Mouse (Mus musculus) liver, embryonic 14.5 days (tissue): Measurements from ENCODE around the gene Nr3c2. TPM values are rescaled to one million over a fixed set of nuclear protein-coding genes. Genes with fewer than 3 reads are reported as not detected.

ENCODE experiments used
- ATAC-seq: fragments of 200-750 bp; cut with Nextera tagmentation; 2 replicates; pipeline ENCODE4 v1.8.0; 2017; ENCODE audit warnings: moderate number of reproducible peaks, mild to moderate bottlenecking, moderate library complexity; ENCODE audit not compliant: insufficient read depth
- DNase-seq, 3 experiments: peaks; one replicate each; pipeline ENCODE4 v3.0.0-alpha.2; 2012 to 2013; ENCODE audit warnings: low read depth in 3 of 3, low spot score in 3 of 3
- H3K27ac ChIP-seq: fragments of 300-500 bp; sonication (generic); 2 replicates; pipeline ENCODE4 v1.5.1; 2014; ENCODE audit warnings: moderate library complexity, mild to moderate bottlenecking, control low read depth, inconsistent platforms
- H3K27me3 ChIP-seq: fragments of 300-500 bp; sonication (generic); 2 replicates; pipeline ENCODE4 v1.6.1; 2014; ENCODE audit warnings: mild to moderate bottlenecking, low read length, moderate library complexity; ENCODE audit not compliant: control insufficient read depth, insufficient read depth
- H3K36me3 ChIP-seq: fragments of 300-500 bp; sonication (generic); replicated peaks from 2 replicates; pipeline ENCODE4 v1.6.1; 2014; ENCODE audit warnings: low read depth; ENCODE audit not compliant: control insufficient read depth, insufficient read depth
- H3K4me1 ChIP-seq, 2 experiments: fragments of 200-500 bp in 1 of 2; fragments of 300-500 bp in 1 of 2; sonication (generic) in 1 of 2; replicated peaks; 2 replicates each; pipeline ENCODE4 v1.6.1; 2012 to 2014; ENCODE audit warnings: antibody characterized with exemption in 1 of 2, inconsistent platforms in 1 of 2, low read length in 1 of 2; ENCODE audit not compliant: control insufficient read depth in 2 of 2, insufficient read depth in 2 of 2
- H3K4me2 ChIP-seq: fragments of 300-500 bp; sonication (generic); 2 replicates; pipeline ENCODE4 v1.6.1; 2014; ENCODE audit warnings: low read depth, mild to moderate bottlenecking, control low read depth, moderate library complexity
- H3K4me3 ChIP-seq, 2 experiments: fragments of 200-500 bp in 1 of 2; fragments of 300-500 bp in 1 of 2; sonication (generic) in 1 of 2; 2 replicates each; pipeline ENCODE4 v1.5.1; 2012 to 2014; ENCODE audit warnings: low read depth in 2 of 2, low read length in 2 of 2, mild to moderate bottlenecking in 2 of 2, control low read depth in 1 of 2, inconsistent platforms in 1 of 2, moderate library complexity in 1 of 2; ENCODE audit not compliant: insufficient read depth in 1 of 2
- H3K9ac ChIP-seq: fragments of 300-500 bp; sonication (generic); replicated peaks from 2 replicates; pipeline ENCODE4 v1.6.1; 2014; ENCODE audit warnings: mild to moderate bottlenecking, control low read depth, moderate library complexity
- H3K9me3 ChIP-seq: fragments of 300-500 bp; sonication (generic); 2 replicates; pipeline ENCODE4 v1.6.1; 2016; ENCODE audit warnings: low read length, mixed read lengths; ENCODE audit not compliant: control insufficient read depth
- CTCF ChIP-seq: IDR thresholded peaks from 2 replicates; pipeline ENCODE4 v1.5.1; 2016; ENCODE audit warnings: antibody characterized with exemption, low read depth, control low read depth
- EP300 ChIP-seq: IDR thresholded peaks from 2 replicates; pipeline ENCODE4 v1.6.1; 2016; ENCODE audit warnings: antibody characterized with exemption, low read depth
- WGBS: fragments of 180-500 bp; shearing (Covaris S2); extraction: QIAGEN DNeasy Blood & Tissue Kit; methylation state at CpG from one replicate; pipeline ENCODE4 v1.1.7; 2014; ENCODE audit not compliant: insufficient replicate concordance; 5-methylcytosine and 5-hydroxymethylcytosine counted together
- polyA plus RNA-seq, 2 experiments: library from polyadenylated mRNA; depleted of rRNA in 1 of 2; stranded (reverse) in 1 of 2; unstranded in 1 of 2; fragments of >200 nt; fragmentation: Nextera tagmentation in 1 of 2; extraction: Ambion mirVana in 1 of 2; gene quantifications; 2 replicates each; pipeline versions ENCODE4 v1.2.1 to v1.2.3; 2012 to 2014

Gene Nr3c2
- polyA plus RNA-seq, 2 experiments, result 0.30 to 0.99 TPM

DNA sequence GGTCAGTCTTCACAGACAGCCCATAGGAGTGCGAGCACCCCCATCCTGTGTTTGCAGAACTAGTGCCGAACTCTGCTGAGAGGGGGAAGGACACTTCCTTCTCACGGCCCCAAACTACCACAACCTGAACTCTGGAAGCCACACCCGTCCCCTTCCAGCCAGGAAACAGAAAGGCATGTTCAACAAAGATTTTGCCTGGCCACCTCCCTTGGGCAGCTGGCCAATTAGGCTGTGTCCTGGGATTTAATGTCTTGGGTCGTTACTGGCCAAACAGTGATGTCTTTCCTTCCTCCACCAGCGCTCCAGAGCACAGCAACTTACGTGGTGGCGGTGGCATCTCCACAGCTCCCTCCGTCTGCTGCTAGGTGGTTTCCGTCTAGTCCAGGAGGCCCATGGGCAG lies 377.6 kb downstream of the Nr3c2 start:
- 45% methylated on average over 10 of the region's 10 CpGs for WGBS
- H3K9me3 ChIP-seq, result no peaks in the 10 kb centered on the region
- H3K9ac ChIP-seq, result no peak overlapping the region
- TF ChIP-seq CTCF (no peak), EP300 (no peak)
- no peak for DNase-seq
- no peaks in the 10 kb centered on the region for H3K27me3 ChIP-seq
- H3K4me1 ChIP-seq, result no peaks in the 10 kb centered on the region
- no peak for ATAC-seq
- no peak overlapping the region for H3K4me3 ChIP-seq
- H3K36me3 ChIP-seq, result no peaks in the 10 kb centered on the region
- no peak overlapping the region for H3K4me2 ChIP-seq
- no peak overlapping the region for H3K27ac ChIP-seq

DNA sequence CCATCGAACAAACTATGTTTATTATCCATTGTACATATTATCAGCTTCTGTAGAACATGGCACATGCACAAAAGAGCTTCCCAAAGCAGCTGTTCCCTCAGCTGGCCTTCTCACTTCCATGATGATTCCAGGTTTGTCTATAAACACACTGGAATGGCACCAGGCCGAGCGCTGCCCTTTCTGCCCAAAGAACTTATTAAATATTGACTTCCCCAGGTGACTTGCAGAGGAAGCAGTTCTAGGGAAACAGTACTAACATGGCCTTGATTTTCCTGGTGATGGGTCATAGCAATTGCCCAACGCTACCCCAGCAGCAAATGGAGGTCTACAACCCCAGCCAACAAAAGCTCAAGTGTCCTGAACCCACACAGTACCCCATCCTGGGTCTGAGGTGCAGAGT lies 379.0 kb downstream of the Nr3c2 start:
- Histone ChIP-seq H3K4me2 (no peak overlapping the region), H3K4me3 (no peak overlapping the region), H3K4me1 (no peaks in the 10 kb centered on the region), H3K9me3 (no peaks in the 10 kb centered on the region), H3K36me3 (no peaks in the 10 kb centered on the region), H3K27me3 (no peaks in the 10 kb centered on the region), H3K27ac (no peak overlapping the region), H3K9ac (no peak overlapping the region)
- DNase-seq (no peak), ATAC-seq (no peak)
- TF ChIP-seq EP300, result no peak
- TF ChIP-seq CTCF, result no peak
- WGBS, result 74% methylated on average over 4 of the region's 4 CpGs

DNA sequence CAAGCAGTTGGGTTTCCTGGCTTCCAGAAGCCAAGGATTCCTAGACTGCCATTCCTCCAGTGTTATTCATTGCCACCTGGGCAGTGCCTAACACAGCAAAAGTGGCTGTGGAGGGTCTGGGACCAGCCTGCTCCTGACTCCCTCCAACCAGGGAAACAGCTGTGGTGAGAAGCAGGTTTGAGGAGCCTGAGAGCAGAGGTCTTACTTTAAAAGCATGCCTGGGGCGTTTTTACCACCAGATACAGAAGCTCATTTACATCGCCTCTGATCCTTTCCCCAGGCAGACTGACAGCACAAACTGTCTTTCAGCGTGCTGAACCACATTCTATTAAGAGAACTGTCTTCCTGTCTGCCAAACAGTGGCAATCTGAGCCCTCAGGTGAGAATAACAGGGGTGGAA lies 380.7 kb downstream of the Nr3c2 start:
- Histone ChIP-seq H3K4me1 (no peaks in the 10 kb centered on the region), H3K27ac (no peak overlapping the region), H3K9ac (no peak overlapping the region), H3K4me2 (no peak overlapping the region), H3K36me3 (no peaks in the 10 kb centered on the region), H3K9me3 (no peaks in the 10 kb centered on the region), H3K27me3 (no peaks in the 10 kb centered on the region), H3K4me3 (no peak overlapping the region)
- no peak for TF ChIP-seq EP300
- no peak for TF ChIP-seq CTCF
- ATAC-seq, result no peak
- 64% methylated on average over 3 of the region's 3 CpGs for WGBS
- no peak for DNase-seq

DNA sequence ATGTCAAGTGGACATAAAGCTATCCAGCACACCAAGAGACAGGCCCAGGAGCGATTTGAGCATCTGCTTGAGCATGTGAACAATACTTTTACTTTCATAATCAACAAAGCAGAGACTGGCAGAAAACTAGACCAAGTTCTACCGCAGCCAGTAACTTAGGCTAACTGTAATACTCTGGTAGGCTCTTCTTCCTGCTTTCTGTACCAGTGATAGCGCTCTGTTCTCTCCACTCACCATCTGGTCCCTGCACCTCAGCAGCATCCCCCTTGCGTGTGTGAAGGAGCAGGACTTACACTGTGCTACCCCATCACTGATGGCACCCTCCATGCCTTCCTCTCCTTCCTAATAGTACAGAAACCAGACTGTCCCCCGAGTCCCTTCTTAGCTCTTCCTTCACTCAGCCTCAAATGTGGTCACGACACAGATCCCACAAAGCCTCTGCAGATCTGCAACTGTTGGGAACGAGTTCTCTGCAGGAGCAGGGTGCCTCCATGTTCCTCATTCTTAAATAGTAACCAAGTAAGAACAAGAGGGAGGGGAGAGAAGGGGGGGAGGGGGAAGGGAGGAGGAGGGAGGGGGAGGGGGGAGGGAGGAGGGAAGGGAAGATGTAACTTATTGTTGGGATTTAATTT lies 383.5 kb downstream of the Nr3c2 start:
- TF ChIP-seq CTCF, result no peak
- no peak for TF ChIP-seq EP300
- 44% methylated on average over 7 of the region's 7 CpGs for WGBS
- Histone ChIP-seq H3K27ac (no peak overlapping the region), H3K4me3 (no peak overlapping the region), H3K4me2 (no peak overlapping the region), H3K9ac (no peak overlapping the region), H3K36me3 (no peaks in the 10 kb centered on the region), H3K27me3 (no peaks in the 10 kb centered on the region), H3K9me3 (no peaks in the 10 kb centered on the region), H3K4me1 (no peaks in the 10 kb centered on the region)
- DNase-seq (no peak), ATAC-seq (no peak)

DNA sequence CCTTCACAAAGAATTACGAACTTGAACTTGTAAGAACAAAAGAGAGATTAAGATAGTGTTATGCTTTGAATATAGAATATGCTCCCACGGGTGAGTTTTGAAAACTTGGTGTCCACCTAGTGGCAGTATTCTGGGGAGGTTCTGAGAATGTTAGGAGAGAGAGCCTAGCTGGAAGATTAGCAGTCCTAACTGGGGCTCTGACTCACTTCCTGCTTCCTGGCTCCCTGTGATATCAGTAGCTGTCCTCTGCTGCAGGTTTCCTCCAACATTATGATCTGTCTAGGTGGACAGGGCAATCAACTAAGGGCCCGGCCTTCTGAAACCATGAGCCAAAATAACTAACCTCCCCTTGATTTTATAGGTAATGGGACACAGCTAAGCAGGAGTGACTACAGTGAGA lies 385.2 kb downstream of the Nr3c2 start:
- H3K4me1 ChIP-seq, result no peaks in the 10 kb centered on the region
- H3K4me3 ChIP-seq, result no peak overlapping the region
- ATAC-seq (no peak), DNase-seq (no peak)
- no peaks in the 10 kb centered on the region for H3K9me3 ChIP-seq
- no peak overlapping the region for H3K4me2 ChIP-seq
- no peak for TF ChIP-seq EP300
- no peak for TF ChIP-seq CTCF
- WGBS, result 46% methylated on average over 3 of the region's 3 CpGs
- H3K36me3 ChIP-seq, result no peaks in the 10 kb centered on the region
- H3K27ac ChIP-seq, result no peak overlapping the region
- H3K27me3 ChIP-seq, result no peaks in the 10 kb centered on the region
- no peak overlapping the region for H3K9ac ChIP-seq
